Mouse (Mus musculus): ENCODE results near the gene Mia2. TPM values are rescaled to one million over a fixed set of nuclear protein-coding genes. Genes with fewer than 3 reads are reported as not detected.

Gene Mia2
- total RNA-seq, 2 experiments from 2014 or later = 44.1 to 48.1 TPM

GRCm38 (mm10) chr12:59086171-59086570 lies 9.4 kb upstream of the Mia2 start:
- DNase-seq (ENCODE audit: low spot score in 2 of 2) = no peak

- DNase-seq (ENCODE audit: low spot score in 2 of 2) = no peak
Measured at GRCm38 (mm10) chr12:59093543-59093942, 2.1 kb upstream of the Mia2 start.

GRCm38 (mm10) chr12:59104771-59105170 lies 9.2 kb downstream of the Mia2 start:
- DNase-seq (ENCODE audit: low spot score in 2 of 2) = no peak

- no peak for DNase-seq (ENCODE audit: low spot score in 2 of 2)
Measured at GRCm38 (mm10) chr12:59105914-59106313, 10.3 kb downstream of the Mia2 start.

- DNase-seq (ENCODE audit: low spot score in 2 of 2) = no peak
Measured at GRCm38 (mm10) chr12:59106491-59106890, 10.9 kb downstream of the Mia2 start.

GRCm38 (mm10) chr12:59107926-59108325 lies 12.3 kb downstream of the Mia2 start:
- DNase-seq (ENCODE audit: low spot score in 2 of 2) = no peak

- peak in 1 of 2 experiments; percentile 34 for DNase-seq (ENCODE audit: low spot score in 2 of 2)
Measured at GRCm38 (mm10) chr12:59117184-59117583, 21.6 kb downstream of the Mia2 start.

- DNase-seq (ENCODE audit: low spot score in 2 of 2) = no peak
Measured at GRCm38 (mm10) chr12:59125426-59125825, 29.8 kb downstream of the Mia2 start.

- DNase-seq (ENCODE audit: low spot score in 2 of 2) = no peak
Measured at GRCm38 (mm10) chr12:59128501-59128900, 32.9 kb downstream of the Mia2 start.

- DNase-seq (ENCODE audit: low spot score in 2 of 2) = no peak
Measured at GRCm38 (mm10) chr12:59129038-59129437, 33.4 kb downstream of the Mia2 start.

GRCm38 (mm10) chr12:59129592-59129991 lies 34.0 kb downstream of the Mia2 start:
- DNase-seq (ENCODE audit: low spot score in 2 of 2) = peak; percentile 19 to 47

GRCm38 (mm10) chr12:59130249-59130648 lies 34.6 kb downstream of the Mia2 start:
- no peak for DNase-seq (ENCODE audit: low spot score in 2 of 2)

GRCm38 (mm10) chr12:59130651-59131577 lies 35.3 kb downstream of the Mia2 start:
- DNase-seq (ENCODE audit: low spot score in 2 of 2) = peak; percentile 93 to 95

- DNase-seq (ENCODE audit: low spot score in 2 of 2) = peak in 1 of 2 experiments; percentile 31
Measured at GRCm38 (mm10) chr12:59131578-59131946, 36.0 kb downstream of the Mia2 start.

- no peak for DNase-seq (ENCODE audit: low spot score in 2 of 2)
Measured at GRCm38 (mm10) chr12:59132462-59132861, 36.9 kb downstream of the Mia2 start.

GRCm38 (mm10) chr12:59132940-59133339 lies 37.3 kb downstream of the Mia2 start:
- no peak for DNase-seq (ENCODE audit: low spot score in 2 of 2)

GRCm38 (mm10) chr12:59133437-59133999 lies 37.9 kb downstream of the Mia2 start:
- no peak for DNase-seq (ENCODE audit: low spot score in 2 of 2)

- DNase-seq (ENCODE audit: low spot score in 2 of 2) = no peak
Measured at GRCm38 (mm10) chr12:59135096-59135495, 39.5 kb downstream of the Mia2 start.

- no peak for DNase-seq (ENCODE audit: low spot score in 2 of 2)
Measured at GRCm38 (mm10) chr12:59135533-59136300, 40.1 kb downstream of the Mia2 start.

- DNase-seq (ENCODE audit: low spot score in 2 of 2) = no peak
Measured at GRCm38 (mm10) chr12:59137031-59137430, 41.4 kb downstream of the Mia2 start.

GRCm38 (mm10) chr12:59139372-59139771 lies 43.8 kb downstream of the Mia2 start:
- DNase-seq (ENCODE audit: low spot score in 2 of 2) = no peak

- DNase-seq (ENCODE audit: low spot score in 2 of 2) = no peak
Measured at GRCm38 (mm10) chr12:59145130-59145529, 49.5 kb downstream of the Mia2 start.
